Mouse (Mus musculus): ENCODE measurements at regions not wholly inside any gene's neighbourhood (a gene's known extent, or its start where the extent isn't known, plus 50 kb on each side); places are given as distances from the start of the nearest gene placed in this dataset.

DNA sequence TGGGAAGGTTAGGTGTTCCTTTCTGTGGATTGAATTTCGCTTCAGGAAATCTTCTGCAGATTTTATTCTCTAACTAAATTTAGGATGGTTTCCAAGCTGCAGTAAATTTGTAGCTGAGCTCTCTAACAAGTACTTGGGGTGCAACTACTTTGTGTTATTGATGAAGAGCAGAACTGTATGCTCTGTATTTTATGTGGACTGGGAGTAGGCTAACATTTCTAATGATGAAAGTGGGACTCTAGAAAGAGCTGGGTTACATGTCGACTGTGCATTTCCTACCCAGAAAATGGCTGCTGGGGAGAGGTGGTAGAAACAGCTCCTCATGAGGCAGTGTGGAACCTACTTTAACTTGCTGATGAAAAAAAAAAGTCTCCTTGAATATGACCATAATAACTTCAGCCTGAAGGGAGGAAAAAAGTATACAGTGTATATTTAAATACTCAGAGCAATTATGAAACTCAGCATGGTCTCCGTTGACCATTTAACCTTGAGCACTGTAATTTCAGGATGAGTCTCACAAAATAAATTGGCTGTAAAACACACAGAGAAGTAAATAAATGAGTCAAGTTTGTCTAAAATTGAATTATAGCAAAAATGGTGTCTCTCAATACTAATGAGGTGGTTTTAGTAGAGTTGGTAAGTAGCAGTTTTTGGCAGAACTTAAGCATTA, 852.6 kb downstream of the Stpg2 start:
- no peak for DNase-seq (ENCODE audit: low spot score in 2 of 2)

DNA sequence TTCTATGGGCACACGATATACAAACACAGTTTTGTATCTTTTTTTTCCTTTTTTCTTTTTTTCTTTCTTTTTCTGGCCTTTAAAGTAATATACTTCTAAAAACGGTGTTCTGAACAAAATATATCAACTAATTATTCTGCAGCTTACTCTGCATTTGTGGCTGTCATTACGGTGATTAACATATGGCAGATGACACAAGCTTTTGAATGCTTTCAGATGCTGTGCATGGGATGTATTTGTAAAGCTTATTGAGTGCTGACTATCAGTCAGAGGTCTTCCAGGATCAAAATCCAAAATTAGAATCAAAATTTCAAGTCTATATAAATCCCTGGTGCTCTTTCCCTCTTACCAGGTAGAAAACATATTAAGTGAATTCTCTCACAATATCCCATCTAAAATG, 853.6 kb downstream of the Stpg2 start:
- DNase-seq (ENCODE audit: low spot score in 2 of 2) = no peak

DNA sequence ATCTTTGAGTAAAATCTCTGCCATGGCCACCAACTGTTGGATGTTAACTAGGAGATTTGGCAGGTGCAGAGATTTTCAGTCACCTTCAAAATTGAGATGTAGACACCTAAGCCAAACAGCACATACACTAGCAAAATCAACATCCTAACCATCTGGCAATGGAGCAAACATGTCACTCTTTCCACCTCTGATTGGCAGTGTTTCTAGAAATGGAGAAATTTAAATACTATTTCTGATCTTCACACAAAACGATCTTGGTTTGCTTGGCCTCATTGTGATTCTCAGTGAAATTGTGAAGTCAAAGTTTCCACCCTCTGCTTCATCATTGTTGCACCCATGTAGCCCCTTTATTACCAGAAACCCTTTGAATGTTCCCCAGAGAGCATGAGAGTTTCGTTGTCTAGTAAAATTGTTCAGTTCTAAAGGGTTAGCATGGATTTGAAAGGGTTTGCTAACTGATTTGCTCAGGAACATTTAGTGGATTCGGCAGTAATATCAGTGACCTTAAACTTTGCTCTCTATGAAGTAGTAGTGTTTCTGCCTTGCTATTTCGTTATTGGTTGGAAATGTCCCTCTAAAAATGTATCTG, 854.1 kb downstream of the Stpg2 start:
- no peak for DNase-seq (ENCODE audit: low spot score in 2 of 2)

DNA sequence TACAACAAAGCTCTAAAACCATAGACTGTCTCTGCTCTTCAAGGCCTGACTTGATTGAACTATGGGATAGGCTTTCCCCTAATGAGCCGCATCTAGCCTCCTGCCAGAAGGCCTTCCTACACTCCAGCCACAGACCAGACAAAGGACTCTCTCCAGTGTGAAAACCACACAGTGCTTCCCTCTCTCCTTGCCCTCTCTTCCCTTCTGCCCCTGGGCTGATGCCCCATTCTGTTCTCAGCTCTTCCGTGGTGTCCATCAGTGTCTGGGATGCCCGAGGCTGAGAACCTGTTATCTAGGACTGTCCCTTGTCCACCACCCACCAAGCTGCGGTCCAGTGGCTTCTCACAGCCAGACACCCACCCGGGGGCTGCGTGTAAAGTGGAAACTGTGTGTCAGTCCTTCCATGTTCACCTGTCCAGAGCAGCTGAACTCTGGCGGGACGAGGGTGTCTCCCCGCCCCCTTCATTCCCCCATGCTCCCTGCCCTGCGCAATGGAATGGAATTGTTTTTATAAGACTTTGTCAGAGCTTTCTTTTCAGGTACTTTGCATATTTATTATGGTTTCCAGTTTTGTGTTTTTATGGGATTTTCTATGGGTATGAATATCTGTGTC, 856.4 kb downstream of the Stpg2 start:
- DNase-seq (ENCODE audit: low spot score in 2 of 2) = no peak

DNA sequence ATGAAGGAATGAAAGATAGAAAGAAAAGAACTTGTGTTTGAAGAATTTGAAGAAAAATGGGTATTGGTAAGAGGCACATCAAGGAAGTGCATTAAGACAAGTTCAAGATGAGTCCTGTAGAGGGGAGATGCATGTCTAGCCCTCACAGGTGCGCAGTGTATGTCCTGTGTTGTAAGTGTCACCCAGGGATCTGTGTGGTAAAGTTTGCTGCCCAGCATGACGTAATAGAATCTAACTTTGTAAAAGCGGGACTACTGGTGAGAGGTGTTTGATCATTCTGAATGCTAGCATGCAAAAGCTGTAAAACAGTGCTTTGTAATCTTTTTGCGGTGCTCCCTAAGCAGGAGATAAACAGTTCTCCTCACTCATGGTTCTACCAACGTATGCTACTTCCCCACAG, 857.4 kb downstream of the Stpg2 start:
- no peak for DNase-seq (ENCODE audit: low spot score in 2 of 2)

DNA sequence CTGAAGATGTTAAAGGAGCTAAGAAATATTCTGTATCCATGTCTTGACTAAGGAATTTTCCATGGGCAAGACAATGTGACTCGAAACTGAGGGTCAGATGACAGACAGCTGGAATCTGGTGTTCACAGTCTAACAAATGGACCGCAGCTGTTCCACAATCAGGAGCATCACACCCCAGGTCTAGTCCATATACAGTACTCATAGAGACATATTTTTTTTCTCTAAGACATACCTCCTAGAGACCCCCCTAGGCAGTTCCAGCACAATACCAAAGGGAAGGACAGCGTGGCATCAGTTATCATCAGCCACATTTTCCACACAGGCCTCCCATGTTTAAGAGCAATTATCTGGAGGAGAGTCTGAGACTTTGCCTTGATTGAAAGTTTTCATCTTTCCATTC, 878.8 kb downstream of the Stpg2 start:
- no peak for DNase-seq (ENCODE audit: low spot score in 2 of 2)

DNA sequence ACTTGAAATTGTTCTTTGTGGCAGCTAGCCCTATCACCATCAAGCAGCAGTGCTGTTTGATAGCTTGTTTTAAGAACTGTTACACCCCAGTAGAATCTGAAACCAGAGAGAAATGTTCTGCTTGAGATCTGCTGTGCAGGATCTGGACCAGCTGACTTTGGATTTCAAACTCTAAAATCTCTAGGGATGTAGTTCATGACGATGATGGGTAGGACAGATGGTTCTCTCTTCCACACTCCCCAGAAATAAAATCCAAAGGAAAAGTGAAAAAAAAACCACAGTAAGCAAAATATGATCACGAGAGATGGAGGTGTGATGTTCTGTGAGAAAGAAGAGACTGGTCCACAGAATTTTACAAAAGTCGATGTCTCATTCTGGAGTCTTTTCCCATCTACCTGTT, 879.9 kb downstream of the Stpg2 start:
- DNase-seq (ENCODE audit: low spot score in 2 of 2) = no peak

DNA sequence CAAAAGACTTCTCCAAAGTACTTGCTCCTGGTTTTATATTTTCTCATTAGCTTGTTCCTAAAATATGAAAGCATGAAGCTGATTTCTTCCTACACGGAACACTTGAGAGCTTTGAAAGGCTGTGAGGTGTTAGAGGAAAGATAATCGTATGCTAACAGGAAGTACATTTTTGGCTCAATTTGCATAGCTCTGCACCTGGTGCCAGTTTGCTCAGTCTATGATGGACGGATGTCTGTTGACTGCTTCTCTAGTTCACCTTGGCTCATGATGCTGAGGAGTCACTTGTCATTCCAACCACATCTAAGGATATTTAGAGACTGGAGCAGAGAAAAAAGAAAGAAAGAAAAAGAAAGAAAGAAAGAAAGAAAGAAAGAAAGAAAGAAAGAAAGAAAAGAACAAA, 882.5 kb downstream of the Stpg2 start:
- DNase-seq (ENCODE audit: low spot score in 2 of 2) = no peak

DNA sequence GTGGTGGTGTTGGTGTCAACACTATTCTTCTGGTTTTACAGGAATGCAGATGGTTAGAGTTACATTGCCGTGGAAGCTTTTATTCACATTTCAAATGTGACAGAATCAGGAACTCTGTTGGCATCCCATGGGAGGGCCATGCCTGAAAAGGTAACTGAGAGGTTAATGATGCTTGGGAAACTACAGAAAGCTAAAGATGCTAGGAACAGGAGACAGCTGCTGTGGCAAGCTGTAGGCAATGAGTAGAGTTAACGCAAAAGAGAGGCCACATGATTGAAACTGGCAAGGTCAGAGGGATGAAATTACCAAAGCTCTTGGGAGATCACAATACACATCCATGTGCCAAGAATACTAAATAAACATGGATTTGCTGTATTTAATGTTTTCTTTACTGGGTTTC, 886.4 kb downstream of the Stpg2 start:
- no peak for DNase-seq (ENCODE audit: low spot score in 2 of 2)

DNA sequence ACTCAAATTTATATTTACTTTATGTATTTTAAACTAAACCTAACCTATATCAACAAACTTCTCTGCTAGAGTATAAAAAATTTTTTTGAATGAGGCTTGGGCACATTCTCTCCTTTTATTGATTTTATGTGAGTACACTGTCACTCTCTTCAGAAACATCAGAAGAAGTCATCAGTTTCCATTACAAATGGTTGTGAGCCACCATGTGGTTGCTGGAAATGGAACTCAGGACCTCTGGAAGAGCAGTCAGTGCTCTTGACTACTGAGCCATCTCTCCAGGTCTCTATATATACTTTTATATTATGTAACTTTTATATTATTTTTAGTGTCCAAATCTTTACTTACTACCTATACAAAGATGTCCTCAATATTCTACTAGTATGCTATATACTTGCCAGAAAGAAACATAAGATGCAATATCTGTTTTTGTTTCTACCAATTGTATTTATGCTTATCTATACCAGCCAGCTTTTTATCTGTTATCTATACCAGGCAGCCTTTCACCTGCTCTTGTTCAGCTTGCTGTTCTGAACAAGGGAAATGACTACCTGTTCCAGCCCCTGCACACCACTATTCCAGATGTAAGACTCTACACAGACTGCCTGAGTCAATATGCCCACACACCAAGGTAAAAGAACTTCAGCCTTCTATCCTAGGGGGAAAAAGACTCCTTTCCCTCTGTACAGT, 891.5 kb downstream of the Stpg2 start:
- no peak for DNase-seq (ENCODE audit: low spot score in 2 of 2)

DNA sequence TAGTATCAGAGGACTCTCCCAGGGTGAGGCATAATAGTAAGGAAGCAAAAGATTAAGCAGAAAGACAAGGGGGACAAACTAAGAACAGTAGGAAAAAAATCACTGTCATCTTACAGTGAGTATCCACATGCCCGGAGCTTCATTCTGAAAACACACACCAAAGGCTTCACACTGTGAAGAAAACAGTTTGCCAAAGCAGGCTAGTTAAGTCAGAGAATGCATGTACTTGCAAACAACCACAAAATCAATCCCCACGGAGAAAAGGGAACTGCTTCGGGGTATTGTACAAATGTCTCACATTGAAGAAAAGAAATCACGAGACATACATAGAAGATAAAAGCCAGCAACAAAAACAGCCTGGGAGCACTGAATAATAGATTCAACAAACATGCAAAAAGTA, 903.9 kb downstream of the Stpg2 start:
- no peak for DNase-seq (ENCODE audit: low spot score in 2 of 2)

DNA sequence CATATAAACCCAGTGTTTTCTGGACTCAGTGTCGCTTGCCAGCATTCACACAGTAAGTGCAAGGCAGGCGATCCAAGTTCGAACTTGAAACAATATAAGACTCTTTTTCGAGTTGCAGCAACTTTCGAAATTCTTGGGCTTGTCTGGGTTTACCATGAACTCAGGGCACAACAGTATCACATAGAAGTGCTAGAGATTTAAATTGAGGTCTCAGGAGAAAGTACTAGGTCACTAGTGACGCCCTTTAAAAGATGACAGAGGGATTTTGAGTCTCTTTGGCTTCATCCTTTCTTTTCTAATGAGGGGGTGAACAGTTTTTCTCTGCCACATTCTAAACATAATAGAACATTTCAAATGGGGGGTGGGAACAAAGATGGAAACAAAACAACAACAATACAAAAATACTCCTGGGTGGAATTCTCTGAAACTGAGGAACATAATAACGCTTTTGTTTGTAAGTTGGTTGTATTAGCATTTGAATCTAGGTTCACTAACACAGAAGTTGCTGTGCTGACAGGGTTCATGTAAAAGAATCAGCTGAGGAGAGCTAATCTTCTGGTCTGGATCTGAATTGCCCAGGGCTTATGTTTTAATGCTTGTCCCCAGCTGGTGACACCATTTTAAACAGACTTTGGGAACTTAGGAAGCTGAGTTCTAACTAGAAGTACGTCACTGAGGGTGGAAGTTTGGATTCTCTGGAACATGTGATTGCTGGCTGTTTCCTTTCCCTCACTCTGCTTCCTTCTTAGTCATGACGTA, 906.1 kb downstream of the Stpg2 start:
- DNase-seq (ENCODE audit: low spot score in 2 of 2) = no peak

DNA sequence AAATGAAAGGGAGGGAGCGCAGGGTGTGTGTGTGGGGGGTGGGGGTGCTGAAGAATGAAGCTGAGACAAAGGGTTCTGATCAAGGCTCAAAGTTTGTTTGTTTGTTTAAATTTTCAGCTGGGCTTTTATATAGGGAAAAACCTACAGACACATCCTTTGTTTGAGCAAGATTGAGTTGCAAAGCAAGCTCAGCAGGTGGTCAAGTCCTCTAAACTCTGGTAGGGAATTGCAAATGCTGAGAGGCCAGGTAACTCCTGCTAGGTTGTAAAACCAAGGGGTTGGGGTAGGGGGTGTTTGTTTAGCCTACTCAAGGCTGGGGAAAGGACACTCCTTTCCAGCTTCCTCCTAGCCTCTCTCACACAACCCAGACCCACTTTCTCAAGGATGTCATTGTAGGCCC, 909.6 kb downstream of the Stpg2 start:
- DNase-seq (ENCODE audit: low spot score in 2 of 2) = no peak

DNA sequence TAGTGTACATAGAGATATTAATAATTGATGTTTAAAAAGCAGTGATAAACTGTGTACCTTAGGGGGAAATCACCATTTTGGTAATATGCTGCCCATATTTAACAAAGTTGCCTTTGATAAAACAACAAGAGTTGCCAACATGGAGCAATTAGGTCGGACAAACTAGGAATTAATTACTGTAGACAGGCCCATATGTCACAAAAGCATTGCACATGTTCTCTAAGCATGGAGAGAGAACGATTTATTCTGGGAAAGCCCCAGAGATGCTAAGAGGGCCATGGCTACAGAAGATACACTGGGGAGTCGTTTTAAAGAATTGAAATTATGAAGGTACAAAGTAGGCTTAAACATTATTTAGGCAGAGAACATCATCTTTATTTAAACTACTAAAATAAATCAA, 921.8 kb downstream of the Stpg2 start:
- no peak for DNase-seq (ENCODE audit: low spot score in 2 of 2)

DNA sequence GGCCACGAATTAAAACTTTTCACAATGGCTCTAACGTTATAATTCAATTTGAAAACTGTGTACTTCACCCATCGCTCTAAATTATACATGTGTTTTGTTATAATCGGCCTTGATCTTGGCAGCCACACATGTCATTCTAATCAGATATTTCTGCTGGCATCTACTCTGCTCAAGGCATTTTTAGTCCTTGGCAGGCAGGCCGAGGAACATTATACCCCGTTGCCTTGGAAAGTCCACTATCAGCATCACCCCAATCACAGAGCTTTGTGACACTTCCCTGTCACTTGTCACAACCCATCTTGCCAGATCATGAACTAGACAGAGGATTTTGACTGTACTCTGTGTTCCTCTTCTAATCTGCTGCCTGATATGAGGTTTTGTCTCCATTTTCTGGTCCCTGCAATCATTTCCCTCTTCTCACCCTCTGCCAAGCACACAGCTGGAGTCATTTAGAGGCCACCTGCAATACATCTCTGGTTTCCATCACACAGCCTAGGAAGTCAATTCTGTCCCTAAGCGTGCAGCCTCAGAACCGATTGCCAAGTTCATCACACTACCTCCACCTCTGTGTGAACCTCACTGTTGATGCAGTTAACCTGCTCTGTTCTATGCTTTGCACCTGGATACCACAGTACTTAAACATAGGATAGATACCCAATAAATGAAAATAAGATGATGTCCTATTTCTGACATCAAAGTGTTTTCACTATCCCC, 923.7 kb downstream of the Stpg2 start:
- no peak for DNase-seq (ENCODE audit: low spot score in 2 of 2)

DNA sequence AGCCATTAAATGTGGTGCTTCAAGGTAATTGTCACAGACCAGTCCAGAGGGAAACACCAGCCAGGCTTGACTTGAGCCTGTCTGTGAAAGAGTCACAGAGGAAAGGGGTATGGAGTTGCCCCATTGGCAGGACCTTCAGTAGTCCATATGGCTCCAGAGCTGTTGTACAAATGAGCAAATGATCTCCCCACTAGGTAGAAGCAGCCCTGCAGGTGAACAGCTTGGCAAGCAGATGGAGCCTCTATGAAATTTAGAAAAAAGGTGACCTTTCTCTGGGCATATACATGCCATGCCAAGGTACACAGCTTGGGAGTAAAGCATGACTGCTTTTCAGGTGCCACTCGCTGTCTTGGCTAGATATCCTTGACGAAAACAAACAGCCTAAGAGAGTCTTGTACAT, 938.4 kb downstream of the Stpg2 start:
- DNase-seq (ENCODE audit: low spot score in 2 of 2) = no peak

DNA sequence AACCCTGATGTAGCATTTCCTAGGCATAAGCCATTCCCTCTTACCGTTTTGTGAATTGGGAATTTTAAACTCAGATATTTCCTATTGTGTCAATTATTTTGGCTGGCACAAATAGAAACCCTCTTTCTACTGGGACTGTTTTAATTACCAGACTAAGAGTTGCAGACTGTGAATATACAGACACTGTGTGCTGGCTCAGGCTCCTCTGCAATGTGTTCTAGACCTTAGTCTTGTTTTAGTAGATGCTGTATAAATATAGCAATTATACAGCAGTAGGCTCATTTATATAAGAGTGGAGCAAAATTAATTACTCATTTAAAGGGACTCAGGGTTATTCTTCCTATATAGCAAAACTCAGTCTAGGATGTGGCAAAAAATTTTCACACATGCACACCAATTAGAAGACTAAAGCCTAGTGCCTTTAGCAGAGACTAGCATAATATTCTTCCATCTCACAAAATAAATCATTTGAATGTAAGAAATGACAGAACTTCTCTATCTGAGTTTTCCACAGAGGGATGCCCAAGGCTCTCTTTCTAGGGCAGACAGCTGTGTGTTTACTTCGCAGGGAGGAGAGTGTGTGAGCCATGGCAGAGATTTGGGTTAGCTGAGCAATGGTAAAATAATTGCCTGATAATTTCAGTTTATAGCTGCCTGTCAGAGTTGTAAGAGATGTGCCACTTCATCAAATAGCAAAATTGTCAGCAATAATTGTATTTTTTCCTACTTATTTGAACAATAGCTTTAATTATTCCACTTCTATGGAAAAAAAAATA, 941.9 kb downstream of the Stpg2 start:
- no peak for DNase-seq (ENCODE audit: low spot score in 2 of 2)

DNA sequence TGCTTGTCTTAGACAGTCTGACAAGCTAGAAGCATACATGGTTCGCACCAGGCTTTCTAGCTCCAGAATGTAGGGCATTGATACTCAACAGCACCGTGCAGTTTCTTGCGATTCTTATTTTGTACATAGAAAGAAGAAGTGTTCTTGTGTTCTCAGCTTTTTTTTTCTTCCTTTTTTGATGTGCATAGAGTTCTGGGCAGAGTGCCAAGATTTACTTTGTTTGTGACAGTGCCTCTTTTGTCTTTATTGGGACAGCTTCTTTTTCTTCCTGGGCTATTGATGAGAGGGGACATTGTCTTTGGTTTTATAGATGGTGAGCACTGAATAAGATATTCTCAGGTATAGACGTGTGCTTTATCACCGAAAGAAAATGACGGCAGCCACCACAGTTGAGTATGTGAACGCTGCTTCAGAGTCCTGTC, 945.0 kb downstream of the Stpg2 start:
- DNase-seq (ENCODE audit: low spot score in 2 of 2) = no peak

DNA sequence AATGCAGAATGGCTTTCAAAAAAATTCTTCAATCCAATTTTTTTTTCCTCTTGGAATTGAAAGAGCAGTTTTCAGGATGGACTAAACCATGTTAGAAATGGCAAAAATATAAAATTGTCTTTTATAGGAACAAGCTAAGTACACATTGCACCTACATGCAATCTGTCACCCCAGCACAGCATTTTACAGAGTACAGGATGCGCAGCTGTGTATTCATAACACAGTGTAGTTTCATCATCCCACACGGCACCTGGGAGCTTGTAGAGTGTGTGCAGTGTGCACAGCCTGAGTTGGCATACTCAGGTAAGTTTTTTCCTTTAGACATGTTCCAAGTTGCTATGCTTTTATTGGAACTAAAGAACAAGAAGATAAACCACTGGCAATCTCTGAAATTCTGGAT, 974.0 kb downstream of the Stpg2 start:
- DNase-seq (ENCODE audit: low spot score in 2 of 2) = peak in 1 of 2 experiments; percentile 18

DNA sequence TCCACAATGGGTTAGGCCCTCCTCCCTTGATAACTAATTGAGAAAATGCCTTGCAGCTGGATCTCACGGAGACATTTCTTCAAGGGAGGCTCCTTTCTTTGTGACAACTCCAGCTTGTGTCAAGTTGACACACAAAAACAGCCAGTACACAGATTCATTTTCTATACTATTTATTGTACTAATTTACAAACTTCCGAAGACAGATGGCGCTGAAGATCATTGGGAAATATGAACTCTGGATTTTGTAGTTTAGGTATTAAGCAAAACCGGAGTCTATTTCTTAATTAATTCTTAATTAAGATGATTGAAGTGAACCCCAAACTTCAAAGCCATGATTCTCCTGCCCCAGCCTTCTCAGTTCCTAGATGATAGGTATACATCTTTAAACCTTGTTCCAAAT, 977.2 kb downstream of the Stpg2 start:
- no peak for DNase-seq (ENCODE audit: low spot score in 2 of 2)

Measured in frontal cortex, postnatal 10 days (tissue).